Mouse (Mus musculus) cerebellum, postnatal 36 days (tissue): ENCODE measurements around the gene Qtrt1.

ENCODE experiments used
- DNase-seq, 2 experiments: peaks; one replicate each; pipeline ENCODE4 v3.0.0; 2021 to 2022; ENCODE audit warnings: mixed read lengths in 2 of 2

The Qtrt1 gene

GRCm38 (mm10) chr9:21411669-21412550 is at the start of gene Qtrt1:
Qtrt1 (plus strand) TSS chr9:21411837.
- peak; percentile 81 for DNase-seq

- DNase-seq, result peak; percentile 69 to 80
Observed at GRCm38 (mm10) chr9:21366541-21367220, 45.0 kb upstream of the Qtrt1 start.

- DNase-seq, result peak; percentile 100
Observed at GRCm38 (mm10) chr9:21367357-21368111, 44.1 kb upstream of the Qtrt1 start, which contains the start of gene Ilf3. Ilf3 (plus strand) TSS chr9:21367871.

- peak; percentile 53 to 59 for DNase-seq
Observed at GRCm38 (mm10) chr9:21368131-21368584, 43.5 kb upstream of the Qtrt1 start.

- DNase-seq, result no peak
Observed at GRCm38 (mm10) chr9:21369080-21369479, 42.6 kb upstream of the Qtrt1 start.

- DNase-seq, result no peak
Observed at GRCm38 (mm10) chr9:21370876-21371275, 40.8 kb upstream of the Qtrt1 start.

GRCm38 (mm10) chr9:21372508-21372907 is 39.1 kb upstream of the Qtrt1 start:
- DNase-seq, result no peak

- no peak for DNase-seq
Observed at GRCm38 (mm10) chr9:21379195-21379594, 32.4 kb upstream of the Qtrt1 start.

- no peak for DNase-seq
Observed at GRCm38 (mm10) chr9:21380868-21381267, 30.8 kb upstream of the Qtrt1 start.

- no peak for DNase-seq
Observed at GRCm38 (mm10) chr9:21383966-21384365, 27.7 kb upstream of the Qtrt1 start.

- DNase-seq, result no peak
Observed at GRCm38 (mm10) chr9:21392646-21393175, 18.9 kb upstream of the Qtrt1 start.

- DNase-seq, result no peak
Observed at GRCm38 (mm10) chr9:21395692-21396091, 15.9 kb upstream of the Qtrt1 start.

- DNase-seq, result no peak
Observed at GRCm38 (mm10) chr9:21397170-21397569, 14.5 kb upstream of the Qtrt1 start.

GRCm38 (mm10) chr9:21401042-21401441 is 10.6 kb upstream of the Qtrt1 start:
- DNase-seq, result no peak

- DNase-seq, result no peak
Observed at GRCm38 (mm10) chr9:21402764-21403253, 8.8 kb upstream of the Qtrt1 start.

- no peak for DNase-seq
Observed at GRCm38 (mm10) chr9:21403745-21404144, 7.9 kb upstream of the Qtrt1 start.

GRCm38 (mm10) chr9:21405525-21405924 is 6.1 kb upstream of the Qtrt1 start:
- no peak for DNase-seq

GRCm38 (mm10) chr9:21407951-21408350 is 3.7 kb upstream of the Qtrt1 start:
- no peak for DNase-seq

GRCm38 (mm10) chr9:21408624-21409023 is 3.0 kb upstream of the Qtrt1 start:
- no peak for DNase-seq

GRCm38 (mm10) chr9:21409592-21410317 is 1.9 kb upstream of the Qtrt1 start:
- DNase-seq, result peak; percentile 86 to 92

GRCm38 (mm10) chr9:21417866-21418265 is 6.2 kb downstream of the Qtrt1 start:
- DNase-seq, result no peak

- no peak for DNase-seq
Observed at GRCm38 (mm10) chr9:21419646-21420045, 8.0 kb downstream of the Qtrt1 start.
